Mouse (Mus musculus) embryonic fibroblast, embryonic 13.5 days (primary cell): Measurements from ENCODE around the gene Kat2b.

ENCODE experiments used
- CTCF ChIP-seq: IDR thresholded peaks from 2 replicates; pipeline ENCODE4 v1.5.1; 2011; ENCODE audit warnings: mild to moderate bottlenecking, control low read depth, low read length, moderate library complexity, borderline replicate concordance; ENCODE audit not compliant: insufficient read depth
- POLR2A ChIP-seq: IDR thresholded peaks from 2 replicates; pipeline ENCODE4 v1.6.1; 2011; ENCODE audit warnings: low read depth, mild to moderate bottlenecking, control low read depth, low read length, moderate library complexity

- TF ChIP-seq CTCF: no peak
- no peak for TF ChIP-seq POLR2A
Measured at GRCm38 (mm10) chr17:53670453-53670852, 103.8 kb downstream of the Kat2b start.
